Mouse (Mus musculus): Measurements from ENCODE around the gene Olfr726.

GRCm38 (mm10) chr14:50122886-50123285 lies 32.1 kb upstream of the Olfr726 start, which contains the start of gene Olfr727:
- no peak for TF ChIP-seq EP300 (IDR thresholded peaks at IDR 0.05; ENCODE audit: low read depth)
- TF ChIP-seq CTCF (IDR thresholded peaks at IDR 0.05; ENCODE audit: low read depth): no peak

All from liver, postnatal 0 days (tissue).